Mouse (Mus musculus) intestine, postnatal 0 days (tissue): Measurements from ENCODE around the gene Diaph3. TPM values are rescaled to one million over a fixed set of nuclear protein-coding genes. Genes with fewer than 3 reads are reported as not detected.

Experiments used
- ATAC-seq: fragments of 200-750 bp; cut with Nextera tagmentation; 2 replicates; pipeline ENCODE4 v1.8.0; 2017; ENCODE audit warnings: mild to moderate bottlenecking, moderate TSS enrichment, moderate library complexity
- H3K27ac ChIP-seq: fragments of 300-500 bp; sonication (generic); 2 replicates; pipeline ENCODE4 v1.5.1; 2014; ENCODE audit warnings: mild to moderate bottlenecking, low read depth, low read length, moderate library complexity
- H3K27me3 ChIP-seq: fragments of 300-500 bp; sonication (generic); replicated peaks from 2 replicates; pipeline ENCODE4 v1.6.1; 2014; ENCODE audit warnings: low read length, mixed read lengths; ENCODE audit not compliant: control insufficient read depth, insufficient read depth
- H3K36me3 ChIP-seq: fragments of 300-500 bp; sonication (generic); 2 replicates; pipeline ENCODE4 v1.6.1; 2014; ENCODE audit warnings: mild to moderate bottlenecking, moderate library complexity; ENCODE audit not compliant: control insufficient read depth, insufficient read depth
- H3K4me1 ChIP-seq: fragments of 300-500 bp; sonication (generic); replicated peaks from 2 replicates; pipeline ENCODE4 v1.6.1; 2014; ENCODE audit warnings: antibody characterized with exemption, low read length, mixed read lengths; ENCODE audit not compliant: control insufficient read depth, insufficient read depth
- H3K4me2 ChIP-seq: fragments of 300-500 bp; sonication (generic); replicated peaks from 2 replicates; pipeline ENCODE4 v1.6.1; 2014; ENCODE audit warnings: low read depth, mild to moderate bottlenecking, moderate library complexity
- H3K4me3 ChIP-seq: fragments of 300-500 bp; sonication (generic); 2 replicates; pipeline ENCODE4 v1.5.1; 2014; ENCODE audit warnings: low read depth, low read length
- H3K9ac ChIP-seq: fragments of 300-500 bp; sonication (generic); 2 replicates; pipeline ENCODE4 v1.6.1; 2014; ENCODE audit warnings: mild to moderate bottlenecking, low read depth, low read length
- H3K9me3 ChIP-seq: fragments of 300-500 bp; sonication (generic); 2 replicates; pipeline ENCODE4 v1.6.1; 2016; ENCODE audit warnings: mixed run types; ENCODE audit not compliant: control insufficient read depth
- CTCF ChIP-seq: sonication (generic); IDR thresholded peaks from 2 replicates; pipeline ENCODE4 v1.5.1; 2016; ENCODE audit warnings: low read depth, mild to moderate bottlenecking, control low read depth, antibody characterized with exemption, moderate library complexity
- WGBS: fragments of 180-500 bp; shearing (Covaris S2); extraction: QIAGEN DNeasy Blood & Tissue Kit; methylation state at CpG from one replicate; pipeline ENCODE4 v1.1.7; 2014; 5-methylcytosine and 5-hydroxymethylcytosine counted together
- polyA plus RNA-seq: library from polyadenylated mRNA; unstranded; fragments of >200 nt; fragmentation: Nextera tagmentation; extraction: Ambion mirVana; gene quantifications from 2 replicates; pipeline ENCODE4 v1.2.1, GENCODE M21; 2015

Diaph3 gene
- polyA plus RNA-seq, 1 experiment from 2014 or later = 2.6 TPM

DNA sequence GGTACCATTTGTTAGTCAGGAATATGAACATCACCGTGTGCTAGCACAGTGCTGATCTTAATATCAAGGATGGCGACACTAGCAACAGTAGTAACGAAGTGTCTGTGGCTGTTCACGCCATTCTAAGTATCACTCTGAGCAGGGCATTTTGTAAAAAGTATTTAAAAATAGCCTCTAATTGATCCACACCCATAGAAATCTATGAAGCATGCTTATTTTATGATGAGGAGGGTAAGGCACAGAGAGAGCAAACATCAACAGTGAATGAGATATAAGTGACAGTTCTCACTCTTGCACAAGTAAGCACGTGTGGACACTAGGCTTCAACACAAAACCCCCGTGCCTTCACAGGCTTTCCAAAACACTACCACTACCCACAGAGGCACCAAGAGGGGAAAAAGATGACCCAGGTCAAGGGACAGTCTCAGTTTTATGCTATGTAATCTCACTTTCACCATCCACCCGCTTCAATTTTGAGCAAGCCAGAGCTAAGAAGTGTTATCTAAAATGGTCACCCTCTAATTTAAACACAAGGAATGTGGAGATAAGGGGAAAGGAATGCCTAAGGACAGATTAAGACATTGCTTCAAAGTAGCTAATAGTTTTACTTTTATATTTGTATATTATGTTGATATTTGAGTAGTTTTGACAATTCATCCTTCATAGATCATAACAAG is 399.0 kb downstream of the Diaph3 start:
- H3K9ac ChIP-seq = no peak overlapping the region
- no peak for TF ChIP-seq CTCF
- 82% methylated on average over 7 of the region's 7 CpGs for WGBS
- ATAC-seq = no peak
- no peak overlapping the region for H3K4me2 ChIP-seq
- no peak overlapping the region for H3K27ac ChIP-seq
- H3K36me3 ChIP-seq = no peaks in the 10 kb centered on the region
- no peaks in the 10 kb centered on the region for H3K4me1 ChIP-seq
- no peak overlapping the region for H3K4me3 ChIP-seq
- H3K27me3 ChIP-seq = no peaks in the 10 kb centered on the region
- H3K9me3 ChIP-seq = no peaks in the 10 kb centered on the region

GRCm38 (mm10) chr14:86738916-86739315 is 402.1 kb downstream of the Diaph3 start:
- TF ChIP-seq CTCF = no peak
- H3K36me3 ChIP-seq = no peaks in the 10 kb centered on the region
- H3K9me3 ChIP-seq = no peaks in the 10 kb centered on the region
- no peaks in the 10 kb centered on the region for H3K4me1 ChIP-seq
- no peak overlapping the region for H3K27ac ChIP-seq
- H3K4me2 ChIP-seq = no peak overlapping the region
- WGBS = 64% methylated on average over 5 of the region's 5 CpGs
- no peak overlapping the region for H3K9ac ChIP-seq
- H3K4me3 ChIP-seq = no peak overlapping the region
- no peaks in the 10 kb centered on the region for H3K27me3 ChIP-seq
- ATAC-seq = no peak

- no peaks in the 10 kb centered on the region for H3K27me3 ChIP-seq
- H3K4me1 ChIP-seq = no peaks in the 10 kb centered on the region
- H3K9me3 ChIP-seq = no peaks in the 10 kb centered on the region
- TF ChIP-seq CTCF = no peak
- no peak for ATAC-seq
- WGBS = 87% methylated on average over 1 of the region's 1 CpGs
- H3K36me3 ChIP-seq = no peaks in the 10 kb centered on the region
- H3K4me2 ChIP-seq = no peak overlapping the region
- no peak overlapping the region for H3K9ac ChIP-seq
- H3K27ac ChIP-seq = no peak overlapping the region
- H3K4me3 ChIP-seq = no peak overlapping the region
Measured at GRCm38 (mm10) chr14:86736646-86737045, 404.4 kb downstream of the Diaph3 start.

GRCm38 (mm10) chr14:86731300-86731699 is 409.7 kb downstream of the Diaph3 start:
- no peak for TF ChIP-seq CTCF
- WGBS = 33% methylated on average over 1 of the region's 1 CpGs
- H3K4me2 ChIP-seq = no peak overlapping the region
- ATAC-seq = no peak
- H3K9ac ChIP-seq = no peak overlapping the region
- no peaks in the 10 kb centered on the region for H3K36me3 ChIP-seq
- H3K4me3 ChIP-seq = no peak overlapping the region
- no peaks in the 10 kb centered on the region for H3K27me3 ChIP-seq
- H3K27ac ChIP-seq = no peak overlapping the region
- no peaks in the 10 kb centered on the region for H3K4me1 ChIP-seq
- H3K9me3 ChIP-seq = no peaks in the 10 kb centered on the region

DNA sequence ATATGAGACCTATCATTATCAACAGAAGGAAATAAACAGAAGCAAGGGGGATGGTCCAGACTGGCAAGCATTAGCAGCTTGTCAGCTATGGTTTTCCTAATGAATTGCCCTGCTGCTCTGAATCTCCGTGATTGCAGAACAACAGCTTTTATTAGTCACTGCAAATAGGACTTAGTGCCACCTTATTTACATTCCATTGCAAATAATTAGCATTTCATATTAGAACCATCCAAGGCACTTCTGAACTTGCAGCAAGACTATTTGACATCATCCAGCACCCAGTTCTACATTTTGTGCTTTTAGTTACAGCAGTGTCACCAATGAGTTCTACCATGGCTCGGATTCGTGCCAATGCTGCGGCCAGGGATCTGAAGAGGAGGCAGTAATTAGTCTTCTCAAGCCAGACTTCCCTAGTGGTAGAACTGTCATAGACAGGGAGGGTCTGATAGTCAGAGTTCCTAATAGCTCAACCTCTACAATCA is 411.4 kb downstream of the Diaph3 start:
- TF ChIP-seq CTCF = no peak
- no peak for ATAC-seq
- Histone ChIP-seq H3K4me1 (no peaks in the 10 kb centered on the region), H3K9me3 (no peaks in the 10 kb centered on the region), H3K4me2 (no peak overlapping the region), H3K27me3 (no peaks in the 10 kb centered on the region), H3K36me3 (no peaks in the 10 kb centered on the region), H3K4me3 (no peak overlapping the region), H3K27ac (no peak overlapping the region), H3K9ac (no peak overlapping the region)
- 51% methylated on average over 4 of the region's 4 CpGs for WGBS

DNA sequence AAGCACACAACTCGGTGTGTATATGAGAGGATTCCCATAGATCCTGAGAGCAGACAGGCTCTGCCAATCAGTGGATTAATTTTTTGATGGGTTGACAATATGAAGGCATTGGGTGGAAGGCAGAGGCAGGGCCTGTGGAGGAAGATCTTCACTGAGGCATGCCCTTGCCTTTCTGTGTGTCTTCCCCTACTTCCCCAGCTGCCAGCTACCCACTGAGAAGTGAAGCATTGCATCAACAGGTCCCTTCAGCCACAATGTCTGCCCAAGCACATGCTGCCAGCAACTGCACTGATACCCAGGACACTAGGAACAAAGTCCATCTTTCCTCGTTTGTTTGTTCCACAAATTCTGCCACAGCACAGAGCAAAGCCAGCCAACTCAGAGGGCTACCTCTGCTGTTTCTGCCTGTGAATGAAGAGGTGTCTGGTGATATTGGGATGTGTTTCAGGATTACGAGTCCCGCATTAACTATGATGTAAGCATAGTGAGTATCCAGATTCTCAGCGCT is 413.4 kb downstream of the Diaph3 start:
- no peak overlapping the region for H3K9ac ChIP-seq
- no peak overlapping the region for H3K27ac ChIP-seq
- no peak overlapping the region for H3K4me2 ChIP-seq
- WGBS = 84% methylated on average over 5 of the region's 5 CpGs
- TF ChIP-seq CTCF = no peak
- H3K9me3 ChIP-seq = no peaks in the 10 kb centered on the region
- no peaks in the 10 kb centered on the region for H3K4me1 ChIP-seq
- no peak for ATAC-seq
- no peak overlapping the region for H3K4me3 ChIP-seq
- no peaks in the 10 kb centered on the region for H3K27me3 ChIP-seq
- H3K36me3 ChIP-seq = no peaks in the 10 kb centered on the region
